Comparison of ENCODE assay signal across 8 mouse cellular contexts in the genomic region with DNA sequence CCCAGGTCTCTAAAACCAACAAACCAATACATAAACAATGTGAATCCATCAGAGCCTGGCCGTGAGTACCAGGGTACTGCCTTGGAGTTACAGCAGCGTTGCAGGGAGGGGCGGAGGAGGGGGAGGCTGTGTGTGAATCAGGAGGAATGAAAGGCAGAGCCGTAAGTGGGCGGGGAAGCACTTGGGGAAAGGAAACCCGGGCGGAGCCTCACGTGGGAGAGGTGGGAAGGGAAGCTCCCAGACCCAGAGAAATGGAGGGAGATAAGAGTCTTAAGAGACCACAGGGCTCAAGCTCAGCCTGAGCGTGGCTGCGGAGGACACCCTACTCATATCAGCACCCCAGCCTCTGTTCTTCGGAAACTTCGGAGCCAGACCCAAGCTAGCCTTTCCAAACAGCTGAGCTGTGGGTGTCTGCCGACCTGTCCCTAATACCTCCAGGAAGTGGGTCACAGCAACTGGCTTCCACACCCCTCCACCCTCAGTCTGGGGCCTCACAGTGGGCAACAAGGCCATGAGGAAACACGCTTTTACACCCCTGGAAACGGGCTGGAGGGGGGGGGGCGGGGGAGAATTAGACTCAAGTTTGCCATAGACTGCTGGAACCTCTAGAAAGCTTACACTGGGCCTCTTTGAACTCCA. TPM values are rescaled to one million over a fixed set of nuclear protein-coding genes. Genes with fewer than 3 reads are reported as not detected.
A peak's percentile ranks its signal among the peaks of the same experiment; 100 is the strongest.
DNase-seq lines count a peak whose midpoint lies in the region; ATAC-seq and TF ChIP-seq lines count a peak whose summit lies in the region.

No protein-coding gene starts in this region.

- H3K79me2 ChIP-seq in C2C12 (ENCODE audit: control insufficient read depth, insufficient read depth): peaks cover 100% of the 10 kb centered on the region
- H3K79me2 ChIP-seq in liver, adult 2 months (ENCODE audit: control insufficient read depth, insufficient read depth, low read length): no peaks in the 10 kb centered on the region

- peaks cover 74% of the 10 kb centered on the region for H3K79me3 ChIP-seq in C2C12 (ENCODE audit: low read depth)

- H3K36me3 ChIP-seq in C2C12 (ENCODE audit: control insufficient read depth, insufficient read depth): no peaks in the 10 kb centered on the region
- H3K36me3 ChIP-seq in hindbrain, postnatal 0 days (ENCODE audit: insufficient read depth, low read length): no peaks in the 10 kb centered on the region
- no peaks in the 10 kb centered on the region for H3K36me3 ChIP-seq in liver, adult 2 months (ENCODE audit: control insufficient read depth, insufficient read depth, low read length)
- no peaks in the 10 kb centered on the region for H3K36me3 ChIP-seq in midbrain, embryonic 16.5 days (ENCODE audit: control insufficient read depth, insufficient read depth, low read length)

- peak overlapping the region; percentile 14 for H3K4me3 ChIP-seq in C2C12 (ENCODE audit: insufficient read depth, poor library complexity, severe bottlenecking)
- H3K4me3 ChIP-seq in hindbrain, postnatal 0 days (ENCODE audit: low read length): no peak overlapping the region
- H3K4me3 ChIP-seq in liver, adult 2 months (ENCODE audit: insufficient read depth, low read depth, low read length): 0 out of 2 replicates have a peak overlapping the region, but pooled peaks have one; percentile 16
- no peak overlapping the region for H3K4me3 ChIP-seq in midbrain, embryonic 16.5 days (ENCODE audit: low read depth, low read length)

- no peaks in the 10 kb centered on the region for H3K27me3 ChIP-seq in C2C12 (ENCODE audit: control insufficient read depth, insufficient read depth, insufficient read length)
- H3K27me3 ChIP-seq in hindbrain, postnatal 0 days (ENCODE audit: insufficient read depth, low read length): no peaks in the 10 kb centered on the region
- no peaks in the 10 kb centered on the region for H3K27me3 ChIP-seq in liver, adult 2 months (ENCODE audit: control insufficient read depth, insufficient read depth, low read length)
- no peaks in the 10 kb centered on the region for H3K27me3 ChIP-seq in midbrain, embryonic 16.5 days (ENCODE audit: control insufficient read depth, insufficient read depth, low read depth, low read length)

- peak overlapping the region; percentile 11; the same call in 1 of the 2 replicates for H3K4me2 ChIP-seq in hindbrain, postnatal 0 days (ENCODE audit: low read depth, low read length)
- H3K4me2 ChIP-seq in midbrain, embryonic 16.5 days (ENCODE audit: low read length): peak overlapping the region; percentile 36

- TF ChIP-seq CTCF in C2C12 (IDR thresholded peaks at IDR 0.05; ENCODE audit: control insufficient read depth, insufficient read depth, insufficient read length): no peak
- TF ChIP-seq CTCF in hindbrain, postnatal 0 days (IDR thresholded peaks at IDR 0.05; ENCODE audit: low read depth): no peak
- TF ChIP-seq CTCF in liver, adult 2 months (IDR thresholded peaks at IDR 0.05; ENCODE audit: low read depth, low read length): no peak

- H3K9me3 ChIP-seq in hindbrain, postnatal 0 days (ENCODE audit: low read length): no peaks in the 10 kb centered on the region
- no peaks in the 10 kb centered on the region for H3K9me3 ChIP-seq in midbrain, embryonic 16.5 days (replicated peaks; ENCODE audit: control insufficient read depth, low read length, poor library complexity, severe bottlenecking)

- no peak for TF ChIP-seq POLR2A in liver, adult 2 months (IDR thresholded peaks at IDR 0.05; ENCODE audit: extremely low read depth, insufficient read depth, low read length)

- DNase-seq in adrenal gland, postnatal 36 days: peak; percentile 78
- DNase-seq in forelimb bud, embryonic 11.5 days (ENCODE audit: low read depth, low spot score): peak; percentile 65
- DNase-seq in hindbrain, postnatal 0 days (ENCODE audit: low spot score): no peak
- no peak for DNase-seq in liver, adult 2 months (ENCODE audit: extremely low read depth, low read depth, low spot score)
- DNase-seq in urinary bladder, postnatal 25 days (ENCODE audit: low spot score): peak; percentile 60
- no peak for DNase-seq in T-cell, adult 2 months (ENCODE audit: low spot score)

- no peak overlapping the region for H3ac ChIP-seq in C2C12 (ENCODE audit: control insufficient read depth, insufficient read length, low read depth)

- ATAC-seq in hindbrain, postnatal 0 days: no peak
- no peak for ATAC-seq in midbrain, embryonic 16.5 days

- 19% methylated on average over 16 of the region's 16 CpGs for WGBS in hindbrain, postnatal 0 days
- WGBS in liver, adult 2 months: 16% methylated on average over 16 of the region's 16 CpGs
- WGBS in midbrain, embryonic 16.5 days: 18% methylated on average over 16 of the region's 16 CpGs

- H3K9ac ChIP-seq in hindbrain, postnatal 0 days (replicated peaks; ENCODE audit: low read length): no peak overlapping the region
- no peak overlapping the region for H3K9ac ChIP-seq in liver, adult 2 months (ENCODE audit: low read depth, low read length)
- H3K9ac ChIP-seq in midbrain, embryonic 16.5 days (ENCODE audit: low read depth, low read length): no peak overlapping the region

- no peak overlapping the region for H3K27ac ChIP-seq in hindbrain, postnatal 0 days
- H3K27ac ChIP-seq in liver, adult 2 months (replicated peaks; ENCODE audit: insufficient read depth, low read depth, low read length): no peak overlapping the region
- no peak overlapping the region for H3K27ac ChIP-seq in midbrain, embryonic 16.5 days (ENCODE audit: low read length)

- H3K4me1 ChIP-seq in hindbrain, postnatal 0 days (ENCODE audit: insufficient read depth, low read length): no peaks in the 10 kb centered on the region
- no peaks in the 10 kb centered on the region; the same call in 1 of the 2 replicates for H3K4me1 ChIP-seq in liver, adult 2 months (ENCODE audit: control insufficient read depth, insufficient read depth, low read length)
- peaks cover 5% of the 10 kb centered on the region; the same call in 1 of the 2 replicates for H3K4me1 ChIP-seq in midbrain, embryonic 16.5 days (ENCODE audit: control insufficient read depth, insufficient read depth, low read length)

TF ChIP-seq in C2C12, 6 proteins besides CTCF, POLR2A, EP300 and RAD21:
- TF ChIP-seq USF1 (IDR thresholded peaks at IDR 0.05; ENCODE audit: low read depth): peak; percentile 68
- TF ChIP-seq MYOD1 (IDR thresholded peaks at IDR 0.05; ENCODE audit: control insufficient read depth, insufficient read length, low read depth): no peak

RNA-seq across cellular contexts. Expression of gene Tead4, which starts 14.7 kb away (rescaled TPM):
- polyA plus RNA-seq in C2C12 (2012; fragmentation: generic; extraction: Trizol): 9.1 TPM
- total RNA-seq in adrenal gland, postnatal 36 days (2021): 1 to 10 TPM; 1.7 to 3.2 TPM
- total RNA-seq in hindbrain, postnatal 0 days (2014; rRNA removed): 0.84 and 0.97 TPM in 2 replicates
- polyA plus RNA-seq in hindbrain, postnatal 0 days (2015; fragmentation: Nextera tagmentation; extraction: Ambion mirVana): 0.45 and 0.77 TPM in 2 replicates
- total RNA-seq in liver, adult 2 months (2014; rRNA removed): 0.13 and 0.18 TPM in 2 replicates
- 0.06 and 0.39 TPM in 2 replicates for polyA plus RNA-seq in liver, adult 2 months (2012; rRNA removed)
- polyA plus RNA-seq in midbrain, embryonic 16.5 days (2015; fragmentation: Nextera tagmentation; extraction: Ambion mirVana): 0.58 and 0.65 TPM in 2 replicates

Comparison
In these comparisons a context has a peak if more than half of its experiments do, and no peak if none do; other contexts are left out.
1. H3K4me3 ChIP-seq: peak in C2C12 (single experiment) and liver, adult 2 months (single experiment); none in hindbrain, postnatal 0 days (single experiment) and midbrain, embryonic 16.5 days (single experiment).
2. DNase-seq: peak in adrenal gland, postnatal 36 days (2 of 2), forelimb bud, embryonic 11.5 days (single experiment) and urinary bladder, postnatal 25 days (single experiment); none in hindbrain, postnatal 0 days (single experiment), liver, adult 2 months (single experiment) and T-cell, adult 2 months (single experiment).